Mouse (Mus musculus): ENCODE results near the gene Lnx1. TPM values are rescaled to one million over a fixed set of nuclear protein-coding genes. Genes with fewer than 3 reads are reported as not detected.

Lnx1 gene
- total RNA-seq, 2 experiments from 2014 or later: 13.6 to 15.3 TPM

GRCm38 (mm10) chr5:74602371-74602770 lies 100.3 kb downstream of the Lnx1 start:
- no peak for DNase-seq

- no peak for DNase-seq
Observed at GRCm38 (mm10) chr5:74601965-74602364, 100.7 kb downstream of the Lnx1 start.

- DNase-seq: no peak
Observed at GRCm38 (mm10) chr5:74601171-74601570, 101.5 kb downstream of the Lnx1 start.

- DNase-seq: peak in 1 of 2 experiments; percentile 16
Observed at GRCm38 (mm10) chr5:74600010-74600409, 102.7 kb downstream of the Lnx1 start.

- DNase-seq: no peak
Observed at GRCm38 (mm10) chr5:74593147-74593546, 109.6 kb downstream of the Lnx1 start.

GRCm38 (mm10) chr5:74591413-74591812 lies 111.3 kb downstream of the Lnx1 start:
- DNase-seq: no peak

- DNase-seq: no peak
Observed at GRCm38 (mm10) chr5:74589133-74589532, 113.6 kb downstream of the Lnx1 start.

- DNase-seq: no peak
Observed at GRCm38 (mm10) chr5:74571767-74572166, 130.9 kb downstream of the Lnx1 start.

GRCm38 (mm10) chr5:74561151-74561550 lies 141.6 kb downstream of the Lnx1 start:
- DNase-seq: peak; percentile 13 to 20

- no peak for DNase-seq
Observed at GRCm38 (mm10) chr5:74549566-74549965, 153.1 kb downstream of the Lnx1 start.

GRCm38 (mm10) chr5:74545606-74546005 lies 157.1 kb downstream of the Lnx1 start:
- DNase-seq: no peak

Other genes with a start within 250 kb of the Lnx1 start
- 10 to 100 TPM; 11.7 to 13.8 TPM for gene Scfd2, start 171.2 kb downstream of the Lnx1 start, total RNA-seq (2021)
- 10 to 100 TPM; 26.9 to 30.1 TPM for gene Fip1l1, start 167.5 kb downstream of the Lnx1 start, total RNA-seq (2021)

All from heart, adult 18-20 months (tissue).